Mouse (Mus musculus) cortical plate, adult 2 months (tissue): ENCODE measurements at regions not wholly inside any gene's neighbourhood (a gene's known extent, or its start where the extent isn't known, plus 50 kb on each side); places are given as distances from the start of the nearest gene placed in this dataset.

ENCODE experiments used
- CTCF ChIP-seq: fragments of 200-500 bp; IDR thresholded peaks from 2 replicates; pipeline ENCODE4 v1.5.1; 2011; ENCODE audit warnings: mild to moderate bottlenecking, control low read depth, low read length; ENCODE audit not compliant: insufficient read depth; ENCODE audit errors: extremely low read depth
- POLR2A ChIP-seq: fragments of 200-500 bp; IDR thresholded peaks from 2 replicates; pipeline ENCODE4 v1.6.1; 2011; ENCODE audit warnings: mild to moderate bottlenecking, low read length, control low read depth; ENCODE audit not compliant: insufficient read depth; ENCODE audit errors: extremely low read depth

GRCm38 (mm10) chr1:141741299-141741698, 1495.3 kb downstream of the Kcnt2 start:
- TF ChIP-seq CTCF, result no peak
- no peak for TF ChIP-seq POLR2A
